Comparison of ENCODE assay signal across 10 mouse cellular contexts in genomic region chr11:120574278-120574600, GRCm38 (mm10). TPM values are rescaled to one million over a fixed set of nuclear protein-coding genes. Genes with fewer than 3 reads are reported as not detected.
DNase-seq lines count a peak whose midpoint lies in the region; ATAC-seq and TF ChIP-seq lines count a peak whose summit lies in the region.
"Had no signal": no experiment of that assay in that cellular context is flagged by ENCODE, and none has a peak within 500 bp of the region (broad histone marks: within the 10 kb centered on the region; RNA-seq: fewer than 3 reads in every experiment).

No protein-coding gene starts in this region.

- H3K9ac ChIP-seq in heart, embryonic 12.5 days, result peak overlapping the region; percentile 59; the same call in 1 of the 2 replicates
- H3K9ac ChIP-seq in ES-Bruce4 (ENCODE audit: low read depth, poor library complexity, severe bottlenecking), result peak overlapping the region; percentile 79
- peak overlapping the region; percentile 85 for H3K9ac ChIP-seq in hindbrain, embryonic 12.5 days
- peak overlapping the region; percentile 96; the same call in 1 of the 2 replicates for H3K9ac ChIP-seq in midbrain, embryonic 11.5 days (ENCODE audit: low read length)

- no peak for TF ChIP-seq POLR2A in ES-Bruce4 (IDR thresholded peaks at IDR 0.05; ENCODE audit: insufficient read depth, low read length)

- 35% methylated on average over 5 of the region's 5 CpGs for WGBS in heart, embryonic 12.5 days
- 53% methylated on average over 5 of the region's 5 CpGs for WGBS in hindbrain, embryonic 12.5 days
- WGBS in midbrain, embryonic 11.5 days, result 50% methylated on average over 5 of the region's 5 CpGs

- no peak for DNase-seq in heart, adult 11 months
- DNase-seq in midbrain, embryonic 11.5 days (ENCODE audit: low spot score, missing footprints), result no peak
- DNase-seq in gastrocnemius, adult 8-10 months (ENCODE audit: low spot score in 2 of 2), result no peak
- DNase-seq in kidney, postnatal 36 days, result no peak
- no peak for DNase-seq in urinary bladder, postnatal 10 days (ENCODE audit: low spot score)

- ATAC-seq in heart, embryonic 12.5 days (ENCODE audit: insufficient number of reproducible peaks, low FRiP score), result no peak
- ATAC-seq in hindbrain, embryonic 12.5 days (ENCODE audit: low FRiP score), result no peak
- ATAC-seq in midbrain, embryonic 11.5 days (ENCODE audit: low FRiP score), result no peak
- ATAC-seq: Patski had no signal

- no peak for TF ChIP-seq CTCF in ES-Bruce4 (IDR thresholded peaks at IDR 0.05; ENCODE audit: low read depth, low read length)

- H3K4me3 ChIP-seq in heart, embryonic 12.5 days, result peak overlapping the region; percentile 95
- peak overlapping the region; percentile 65 for H3K4me3 ChIP-seq in ES-Bruce4 (ENCODE audit: low read depth, low read length)
- H3K4me3 ChIP-seq in hindbrain, embryonic 12.5 days, result peak overlapping the region; percentile 69
- peak overlapping the region; percentile 97 for H3K4me3 ChIP-seq in midbrain, embryonic 11.5 days (ENCODE audit: low read depth, low read length)

- H3K4me2 ChIP-seq in heart, embryonic 12.5 days, result peak overlapping the region; percentile 88
- peak overlapping the region; percentile 86 for H3K4me2 ChIP-seq in hindbrain, embryonic 12.5 days (replicated peaks)
- peak overlapping the region; percentile 57 for H3K4me2 ChIP-seq in midbrain, embryonic 11.5 days

- no peak for TF ChIP-seq EP300 in ES-Bruce4 (IDR thresholded peaks at IDR 0.05; ENCODE audit: insufficient read depth, low read depth, low read length)

- H3K27me3 ChIP-seq in heart, embryonic 12.5 days (replicated peaks), result no peaks in the 10 kb centered on the region
- H3K27me3 ChIP-seq in ES-Bruce4 (ENCODE audit: control insufficient read depth, insufficient read depth, low read length, poor library complexity, severe bottlenecking), result no peaks in the 10 kb centered on the region
- H3K27me3 ChIP-seq in hindbrain, embryonic 12.5 days, result no peaks in the 10 kb centered on the region
- H3K27me3 ChIP-seq in midbrain, embryonic 11.5 days (ENCODE audit: control insufficient read depth, insufficient read depth, low read length), result no peaks in the 10 kb centered on the region
- H3K27me3 ChIP-seq: Patski had no signal

- no peaks in the 10 kb centered on the region for H3K9me3 ChIP-seq in heart, embryonic 12.5 days (replicated peaks)
- no peaks in the 10 kb centered on the region for H3K9me3 ChIP-seq in ES-Bruce4 (replicated peaks; ENCODE audit: control insufficient read depth, insufficient read depth, low read length, poor library complexity, severe bottlenecking)
- no peaks in the 10 kb centered on the region for H3K9me3 ChIP-seq in hindbrain, embryonic 12.5 days (replicated peaks)
- H3K9me3 ChIP-seq in midbrain, embryonic 11.5 days (ENCODE audit: control insufficient read depth, low read length), result no peaks in the 10 kb centered on the region

- peaks cover 29% of the 10 kb centered on the region for H3K4me1 ChIP-seq in heart, embryonic 12.5 days (replicated peaks)
- peaks cover 2% of the 10 kb centered on the region for H3K4me1 ChIP-seq in ES-Bruce4 (ENCODE audit: control insufficient read depth, insufficient read depth, low read length)
- H3K4me1 ChIP-seq in hindbrain, embryonic 12.5 days, result peaks cover 25% of the 10 kb centered on the region
- peaks cover 12% of the 10 kb centered on the region for H3K4me1 ChIP-seq in midbrain, embryonic 11.5 days (ENCODE audit: control insufficient read depth, insufficient read depth, low read length)

- no peak overlapping the region for H3K27ac ChIP-seq in heart, embryonic 12.5 days (ENCODE audit: poor library complexity, severe bottlenecking)
- no peak overlapping the region for H3K27ac ChIP-seq in ES-Bruce4 (ENCODE audit: insufficient read depth, low read length)
- H3K27ac ChIP-seq in hindbrain, embryonic 12.5 days, result no peak overlapping the region
- H3K27ac ChIP-seq in midbrain, embryonic 11.5 days (ENCODE audit: low read depth, low read length), result no peak overlapping the region

- H3K36me3 ChIP-seq in heart, embryonic 12.5 days, result peaks cover 46% of the 10 kb centered on the region
- peaks cover 33% of the 10 kb centered on the region for H3K36me3 ChIP-seq in ES-Bruce4 (ENCODE audit: control insufficient read depth, insufficient read depth, low read length, poor library complexity, severe bottlenecking)
- H3K36me3 ChIP-seq in hindbrain, embryonic 12.5 days, result peaks cover 42% of the 10 kb centered on the region
- H3K36me3 ChIP-seq in midbrain, embryonic 11.5 days (ENCODE audit: control insufficient read depth, insufficient read depth, low read length), result peaks cover 29% of the 10 kb centered on the region

RNA-seq across cellular contexts. Expression of gene P4hb, which starts 1.2 kb away (rescaled TPM):
- 478 and 480 TPM in 2 replicates for polyA plus RNA-seq in heart, embryonic 12.5 days (2016; fragmentation: Nextera tagmentation; extraction: Ambion mirVana)
- 326 and 338 TPM in 2 replicates for polyA plus RNA-seq in ES-Bruce4 (2011; ENCODE audit: insufficient read depth, insufficient read length, low read depth, missing spikeins)
- polyA plus RNA-seq in hindbrain, embryonic 12.5 days (2016; fragmentation: Nextera tagmentation; extraction: Ambion mirVana), result 473 and 486 TPM in 2 replicates
- 492 and 493 TPM in 2 replicates for polyA plus RNA-seq in midbrain, embryonic 11.5 days (2014; fragmentation: Nextera tagmentation; extraction: Ambion mirVana)
- total RNA-seq in gastrocnemius, adult 8-10 months (2022), result 100 to 1,000 TPM; 162 to 245 (median 209) TPM

RNA-seq across cellular contexts. Expression of gene Arhgdia, which starts 7.2 kb away (rescaled TPM):
- polyA plus RNA-seq in heart, embryonic 12.5 days (2016; fragmentation: Nextera tagmentation; extraction: Ambion mirVana), result 422 and 442 TPM in 2 replicates
- 269 and 298 TPM in 2 replicates for polyA plus RNA-seq in ES-Bruce4 (2011; ENCODE audit: insufficient read depth, insufficient read length, low read depth, missing spikeins)
- polyA plus RNA-seq in hindbrain, embryonic 12.5 days (2016; fragmentation: Nextera tagmentation; extraction: Ambion mirVana), result 548 TPM in 2 replicates
- 521 and 583 TPM in 2 replicates for polyA plus RNA-seq in midbrain, embryonic 11.5 days (2014; fragmentation: Nextera tagmentation; extraction: Ambion mirVana)
- total RNA-seq in gastrocnemius, adult 8-10 months (2022), result 10 to 100 TPM; 74.3 to 86.2 (median 80.7) TPM

RNA-seq across cellular contexts. Expression of gene Ppp1r27, which starts 23.3 kb away (rescaled TPM):
- polyA plus RNA-seq in heart, embryonic 12.5 days (2016; fragmentation: Nextera tagmentation; extraction: Ambion mirVana), result not detected in 2 replicates
- not detected in 2 replicates for polyA plus RNA-seq in ES-Bruce4 (2011; ENCODE audit: insufficient read depth, insufficient read length, low read depth, missing spikeins)
- not detected in 2 replicates for polyA plus RNA-seq in hindbrain, embryonic 12.5 days (2016; fragmentation: Nextera tagmentation; extraction: Ambion mirVana)
- not detected in 2 replicates for polyA plus RNA-seq in midbrain, embryonic 11.5 days (2014; fragmentation: Nextera tagmentation; extraction: Ambion mirVana)
- 100 to 1,000 TPM; 157 to 382 (median 178) TPM for total RNA-seq in gastrocnemius, adult 8-10 months (2022)
- polyA plus RNA-seq: cortical plate, adult 2 months; Patski had no signal

RNA-seq across cellular contexts. Expression of gene Alyref, which starts 23.9 kb away (rescaled TPM):
- 356 and 361 TPM in 2 replicates for polyA plus RNA-seq in heart, embryonic 12.5 days (2016; fragmentation: Nextera tagmentation; extraction: Ambion mirVana)
- 229 and 242 TPM in 2 replicates for polyA plus RNA-seq in ES-Bruce4 (2011; ENCODE audit: insufficient read depth, insufficient read length, low read depth, missing spikeins)
- 539 and 588 TPM in 2 replicates for polyA plus RNA-seq in hindbrain, embryonic 12.5 days (2016; fragmentation: Nextera tagmentation; extraction: Ambion mirVana)
- polyA plus RNA-seq in midbrain, embryonic 11.5 days (2014; fragmentation: Nextera tagmentation; extraction: Ambion mirVana), result 820 and 827 TPM in 2 replicates
- total RNA-seq in gastrocnemius, adult 8-10 months (2022), result 10 to 100 TPM; 20.1 to 40.8 (median 35.8) TPM

RNA-seq across cellular contexts. Expression of gene Anapc11, which starts 24.0 kb away (rescaled TPM):
- polyA plus RNA-seq in heart, embryonic 12.5 days (2016; fragmentation: Nextera tagmentation; extraction: Ambion mirVana), result 174 and 175 TPM in 2 replicates
- polyA plus RNA-seq in ES-Bruce4 (2011; ENCODE audit: insufficient read depth, insufficient read length, low read depth, missing spikeins), result 84.0 and 100 TPM in 2 replicates
- 153 and 170 TPM in 2 replicates for polyA plus RNA-seq in hindbrain, embryonic 12.5 days (2016; fragmentation: Nextera tagmentation; extraction: Ambion mirVana)
- polyA plus RNA-seq in midbrain, embryonic 11.5 days (2014; fragmentation: Nextera tagmentation; extraction: Ambion mirVana), result 178 and 204 TPM in 2 replicates
- 10 to 100 TPM; 42.5 to 54.1 (median 49.7) TPM for total RNA-seq in gastrocnemius, adult 8-10 months (2022)
